Mouse (Mus musculus): Measurements from ENCODE around the gene Rrnad1.

GRCm38 (mm10) chr3:87972776-87973175, 42.3 kb upstream of the Rrnad1 start:
- TF ChIP-seq CTCF (IDR thresholded peaks at IDR 0.05; ENCODE audit: control insufficient read depth, insufficient read depth, insufficient read length), result no peak
- no peak for TF ChIP-seq FOSL1 (IDR thresholded peaks at IDR 0.05; ENCODE audit: insufficient read depth, low read length, poor library complexity, severe bottlenecking)
